Mouse (Mus musculus) thymus, adult 18-20 months (tissue): Measurements from ENCODE around the gene Hspb9.

Experiments
- DNase-seq, 2 experiments: peaks; one replicate each; pipeline ENCODE4 v3.0.0; 2022; ENCODE audit warnings: mixed read lengths in 2 of 2

Gene Hspb9

GRCm38 (mm10) chr11:100713735-100714533, at the start of gene Hspb9:
Gene Hspb9 (plus strand): TSS chr11:100713850.
- peak; percentile 78 to 84 for DNase-seq

- DNase-seq, result no peak
These were observed 42.6 kb upstream of the Hspb9 start for GRCm38 (mm10) chr11:100671049-100671448.

- no peak for DNase-seq
These were observed 41.7 kb upstream of the Hspb9 start for GRCm38 (mm10) chr11:100671956-100672355.

GRCm38 (mm10) chr11:100673169-100673568, 40.5 kb upstream of the Hspb9 start:
- DNase-seq, result no peak

GRCm38 (mm10) chr11:100677810-100678209, 35.8 kb upstream of the Hspb9 start:
- DNase-seq, result no peak

- no peak for DNase-seq
These were observed 31.8 kb upstream of the Hspb9 start for GRCm38 (mm10) chr11:100681826-100682225.

GRCm38 (mm10) chr11:100682526-100682925, 31.1 kb upstream of the Hspb9 start:
- no peak for DNase-seq

GRCm38 (mm10) chr11:100684084-100684483, 29.6 kb upstream of the Hspb9 start:
- no peak for DNase-seq

GRCm38 (mm10) chr11:100685371-100685770, 28.3 kb upstream of the Hspb9 start:
- DNase-seq, result no peak

- DNase-seq, result no peak
These were observed 26.4 kb upstream of the Hspb9 start for GRCm38 (mm10) chr11:100687265-100687664.

- DNase-seq, result no peak
These were observed 25.2 kb upstream of the Hspb9 start for GRCm38 (mm10) chr11:100688443-100688842.

GRCm38 (mm10) chr11:100690389-100690788, 23.3 kb upstream of the Hspb9 start:
- no peak for DNase-seq

GRCm38 (mm10) chr11:100692164-100692616, 21.5 kb upstream of the Hspb9 start, which contains the start of gene Zfp385c:
Gene Zfp385c (minus strand): TSS chr11:100692455.
- DNase-seq, result no peak

- DNase-seq, result no peak
These were observed 20.5 kb upstream of the Hspb9 start for GRCm38 (mm10) chr11:100693154-100693553.

- peak; percentile 42 to 44 for DNase-seq
These were observed 18.7 kb upstream of the Hspb9 start for GRCm38 (mm10) chr11:100694926-100695325.

GRCm38 (mm10) chr11:100697921-100698320, 15.7 kb upstream of the Hspb9 start:
- DNase-seq, result no peak

- DNase-seq, result no peak
These were observed 12.9 kb upstream of the Hspb9 start for GRCm38 (mm10) chr11:100700710-100701109.

GRCm38 (mm10) chr11:100701301-100701700, 12.3 kb upstream of the Hspb9 start:
- no peak for DNase-seq

GRCm38 (mm10) chr11:100702081-100702851, 11.4 kb upstream of the Hspb9 start:
- peak in 1 of 2 experiments; percentile 32 for DNase-seq

GRCm38 (mm10) chr11:100702906-100703305, 10.7 kb upstream of the Hspb9 start:
- DNase-seq, result peak in 1 of 2 experiments; percentile 24

GRCm38 (mm10) chr11:100703366-100703765, 10.3 kb upstream of the Hspb9 start:
- no peak for DNase-seq

- no peak for DNase-seq
These were observed 9.7 kb upstream of the Hspb9 start, which contains the start of gene Dhx58 for GRCm38 (mm10) chr11:100703851-100704531. Gene Dhx58 (minus strand): TSS chr11:100704271.
